Mouse (Mus musculus): Measurements from ENCODE around the gene Slc12a8. TPM values are rescaled to one million over a fixed set of nuclear protein-coding genes. Genes with fewer than 3 reads are reported as not detected.

The Slc12a8 gene
- total RNA-seq, 2 experiments from 2014 or later = 0.45 to 0.56 TPM

DNA sequence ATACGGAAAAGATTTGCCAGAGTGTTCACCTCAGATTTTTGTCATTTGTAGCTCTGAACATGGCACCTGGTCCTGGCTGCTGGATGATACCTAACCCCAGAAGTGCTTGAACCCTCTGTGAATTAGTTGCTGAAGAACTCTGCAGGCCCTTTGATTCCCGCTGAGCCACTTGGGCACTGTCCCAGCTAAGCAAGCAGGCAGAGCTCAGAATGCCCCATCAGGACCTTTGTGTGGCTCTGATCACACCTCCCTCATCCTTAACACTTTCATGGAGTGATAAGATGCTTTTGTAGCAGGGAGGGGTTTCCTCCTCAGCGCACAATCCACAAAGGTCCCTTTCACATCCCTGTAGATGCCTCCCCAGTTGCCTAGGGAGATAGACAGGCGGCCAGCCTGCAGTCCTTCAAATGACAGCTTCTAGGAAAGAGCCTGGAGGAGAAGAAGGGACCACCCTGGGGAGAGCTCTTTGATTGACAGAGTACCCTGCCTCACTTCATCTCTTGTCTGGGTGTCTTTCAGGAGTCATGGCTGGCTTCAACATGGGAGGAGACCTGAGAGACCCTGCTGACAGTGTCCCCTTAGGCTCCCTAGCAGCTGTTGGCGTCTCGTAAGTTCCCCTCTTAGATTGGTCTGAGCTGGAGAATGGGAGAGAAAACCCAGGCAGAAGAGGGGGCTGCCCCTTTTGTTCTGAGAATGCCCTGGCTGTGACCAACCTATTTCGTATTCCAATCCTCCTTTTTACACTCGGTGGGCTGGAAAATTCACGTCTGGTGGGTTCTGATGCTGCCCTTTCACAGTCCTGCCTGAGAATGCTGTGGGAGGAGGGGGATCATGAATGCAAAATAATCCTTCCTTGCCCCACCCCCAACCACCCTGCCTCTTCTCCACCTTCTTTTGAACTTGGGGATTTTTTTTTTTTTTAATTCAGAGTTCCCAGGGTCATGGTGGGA lies 88.8 kb downstream of the Slc12a8 start:
- no peak for DNase-seq
- intact Hi-C loops (cut with DNase I) = loop anchor here (2.0 to 5.0 kb wide), 2 partner anchors 25 to 66 kb away; no protein-coding TSS in a partner anchor

DNA sequence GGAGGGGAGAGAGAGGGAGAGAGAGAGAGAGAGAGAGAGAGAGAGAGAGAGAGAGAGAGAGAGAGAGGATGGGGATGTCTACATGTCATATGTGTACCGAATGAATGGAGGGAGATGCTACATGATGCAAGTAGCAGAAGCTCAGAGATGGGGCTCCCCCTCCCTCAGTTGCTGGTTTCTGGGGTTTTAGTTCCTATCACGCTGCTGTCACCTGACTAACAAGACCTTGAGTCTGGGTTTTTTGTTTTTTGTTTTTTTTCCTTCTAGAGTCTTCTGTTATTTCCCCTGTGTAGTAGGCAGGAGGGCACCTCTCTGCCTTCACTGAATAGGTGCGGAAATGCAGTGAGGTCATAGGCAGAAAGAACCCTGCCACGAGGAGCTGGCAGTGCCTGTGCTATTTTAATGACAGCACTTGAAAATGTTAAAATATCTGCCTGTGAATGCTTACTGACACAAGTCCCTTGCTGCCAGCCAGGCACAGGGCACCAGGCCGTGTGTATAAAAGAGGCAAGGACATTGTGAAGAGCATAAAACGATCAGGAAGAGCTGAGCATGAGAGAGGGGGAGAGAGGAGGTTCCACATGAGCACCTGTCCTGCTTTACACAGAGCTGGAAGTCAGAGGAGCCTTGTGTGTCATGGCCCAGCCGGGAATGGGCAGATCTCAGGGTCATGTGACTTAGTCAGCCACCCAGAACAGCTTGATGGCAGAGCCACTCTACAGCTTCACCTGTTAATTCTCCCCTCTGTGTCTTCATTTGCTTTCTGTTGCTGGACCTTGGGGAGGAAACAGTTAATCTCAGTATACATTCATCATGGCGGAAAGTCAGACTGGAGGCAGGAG lies 89.8 kb downstream of the Slc12a8 start:
- intact Hi-C loops (cut with DNase I) = loop anchor here (2.0 to 5.0 kb wide), 2 partner anchors 26 to 65 kb away; no protein-coding TSS in a partner anchor
- peak; percentile 37 to 55 for DNase-seq

DNA sequence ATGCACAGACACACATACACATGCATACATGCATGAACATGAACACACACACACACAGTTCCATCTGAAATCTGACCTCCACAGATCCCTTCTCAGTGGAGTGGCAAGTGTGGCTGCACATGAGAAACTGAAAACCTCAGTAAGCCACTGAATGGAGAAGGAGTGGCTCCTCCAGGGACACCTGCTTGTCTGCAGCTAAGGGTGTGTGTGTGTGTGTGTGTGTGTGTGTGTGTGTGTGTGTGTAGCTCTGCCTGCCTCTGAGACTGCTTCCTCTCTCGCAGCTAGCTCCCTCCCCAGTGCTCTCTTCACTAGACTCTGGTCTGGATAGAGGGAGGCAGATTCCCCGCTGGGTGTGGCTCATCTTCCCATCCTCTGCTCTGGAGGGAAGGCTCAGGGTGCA lies 92.4 kb downstream of the Slc12a8 start:
- intact Hi-C loops (cut with DNase I) = loop anchor here (5.0 kb wide), 1 partner anchor 63 kb away; no protein-coding TSS in a partner anchor
- DNase-seq = no peak

GRCm38 (mm10) chr16:33610466-33610865 lies 93.3 kb downstream of the Slc12a8 start:
- DNase-seq = no peak

DNA sequence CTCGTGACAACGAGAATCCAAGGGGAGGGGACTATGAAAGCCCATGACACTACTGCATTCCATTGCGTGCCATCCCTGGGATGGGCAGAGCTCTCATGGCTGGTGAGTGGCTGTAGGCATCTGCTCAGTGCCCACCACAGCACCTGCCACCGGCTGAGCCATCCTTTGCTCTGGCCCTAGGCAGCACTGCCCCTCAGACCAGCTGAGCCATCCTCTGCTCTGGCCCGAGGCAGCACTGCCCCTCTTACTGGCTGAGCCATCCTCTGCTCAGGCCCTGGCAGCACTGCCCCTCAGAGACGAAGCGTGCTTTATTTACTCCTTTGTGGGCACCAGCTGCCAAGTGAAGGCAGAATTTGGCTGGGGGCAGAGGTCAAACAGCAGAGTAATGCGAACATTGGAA lies 94.2 kb downstream of the Slc12a8 start:
- DNase-seq = no peak
- intact Hi-C loops (cut with DNase I) = no loop called here

More at GRCm38 (mm10) chr16:33610466-33610865, 93.3 kb downstream of the Slc12a8 start:
- intact Hi-C loops (cut with DNase I) = no loop called here

DNA sequence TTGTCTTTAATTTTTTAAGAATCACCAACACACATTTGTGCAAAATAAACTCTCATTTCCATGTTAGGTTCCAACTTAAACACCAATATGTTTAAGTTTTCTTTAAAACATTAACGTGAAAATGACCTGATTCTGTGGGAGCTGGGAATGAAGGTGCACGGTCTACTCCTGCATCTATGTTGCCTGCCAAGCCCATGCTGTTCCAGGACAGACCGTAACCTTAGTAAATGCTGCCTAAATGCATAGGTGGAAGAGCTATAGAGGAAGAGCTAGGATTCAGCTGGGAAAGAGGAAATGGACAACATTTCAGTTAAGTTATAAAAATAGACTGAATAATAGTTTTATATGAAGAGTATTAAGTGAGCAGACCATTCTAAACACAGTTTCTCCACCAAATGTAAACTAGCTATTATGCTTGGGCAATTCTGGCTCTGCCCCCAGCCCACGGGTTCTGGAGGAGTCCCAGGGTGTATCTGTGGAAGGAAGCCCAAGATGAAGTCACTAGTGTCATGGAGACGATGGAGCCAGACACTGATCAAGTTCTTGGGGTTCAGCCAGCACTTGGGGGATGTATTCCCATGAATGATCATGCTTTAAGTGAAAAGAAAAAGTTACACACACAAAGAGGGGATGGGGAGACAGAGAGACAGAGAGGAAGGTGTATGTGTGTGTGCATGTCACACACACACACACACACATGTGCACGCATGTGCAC lies 95.1 kb downstream of the Slc12a8 start:
- peak; percentile 65 to 73 for DNase-seq
- intact Hi-C loops (cut with DNase I) = no loop called here

GRCm38 (mm10) chr16:33615986-33616385 lies 98.9 kb downstream of the Slc12a8 start:
- intact Hi-C loops (cut with DNase I) = no loop called here
- no peak for DNase-seq

DNA sequence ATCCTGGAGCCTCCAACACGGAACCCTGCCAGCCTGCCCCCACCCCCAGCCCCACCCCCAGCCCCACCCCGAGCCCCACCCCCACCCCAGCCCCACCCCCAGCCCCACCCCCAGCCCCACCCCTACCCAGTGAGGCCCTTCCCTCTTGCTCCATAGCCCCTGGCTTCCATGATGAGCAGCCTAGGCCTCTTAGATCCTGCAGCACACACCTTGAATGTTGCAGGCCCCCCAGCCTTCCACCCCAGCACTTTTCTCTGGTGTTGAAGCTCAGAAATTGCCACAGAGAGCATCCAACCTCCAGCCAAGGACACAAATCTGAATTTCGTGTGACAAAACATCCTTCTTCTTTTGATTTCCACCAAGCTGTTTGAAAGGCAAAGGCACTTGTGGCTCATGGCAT lies 104.7 kb downstream of the Slc12a8 start:
- intact Hi-C loops (cut with DNase I) = no loop called here
- no peak for DNase-seq

DNA sequence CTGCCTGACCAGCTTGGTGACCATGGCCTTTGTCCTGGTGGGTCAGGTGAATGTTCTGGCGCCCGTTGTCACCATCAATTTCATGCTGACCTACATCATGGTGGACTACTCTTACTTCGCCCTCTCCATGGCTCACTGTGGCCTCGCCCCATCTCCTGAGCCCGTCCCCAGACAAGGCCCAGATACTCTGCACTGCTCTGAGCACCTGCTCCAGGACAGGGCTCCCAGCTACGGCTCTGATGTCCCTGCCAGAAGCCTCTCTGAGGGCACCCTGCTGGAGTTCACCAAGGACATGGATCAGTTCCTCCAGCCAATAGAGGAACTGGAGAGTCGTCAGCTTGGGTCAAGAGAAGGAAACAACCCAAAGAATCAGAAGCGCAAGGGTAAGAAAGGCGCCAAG lies 107.5 kb downstream of the Slc12a8 start:
- no peak for DNase-seq
- intact Hi-C loops (cut with DNase I) = no loop called here

GRCm38 (mm10) chr16:33629539-33629938 lies 112.4 kb downstream of the Slc12a8 start:
- intact Hi-C loops (cut with DNase I) = no loop called here
- no peak for DNase-seq

DNA sequence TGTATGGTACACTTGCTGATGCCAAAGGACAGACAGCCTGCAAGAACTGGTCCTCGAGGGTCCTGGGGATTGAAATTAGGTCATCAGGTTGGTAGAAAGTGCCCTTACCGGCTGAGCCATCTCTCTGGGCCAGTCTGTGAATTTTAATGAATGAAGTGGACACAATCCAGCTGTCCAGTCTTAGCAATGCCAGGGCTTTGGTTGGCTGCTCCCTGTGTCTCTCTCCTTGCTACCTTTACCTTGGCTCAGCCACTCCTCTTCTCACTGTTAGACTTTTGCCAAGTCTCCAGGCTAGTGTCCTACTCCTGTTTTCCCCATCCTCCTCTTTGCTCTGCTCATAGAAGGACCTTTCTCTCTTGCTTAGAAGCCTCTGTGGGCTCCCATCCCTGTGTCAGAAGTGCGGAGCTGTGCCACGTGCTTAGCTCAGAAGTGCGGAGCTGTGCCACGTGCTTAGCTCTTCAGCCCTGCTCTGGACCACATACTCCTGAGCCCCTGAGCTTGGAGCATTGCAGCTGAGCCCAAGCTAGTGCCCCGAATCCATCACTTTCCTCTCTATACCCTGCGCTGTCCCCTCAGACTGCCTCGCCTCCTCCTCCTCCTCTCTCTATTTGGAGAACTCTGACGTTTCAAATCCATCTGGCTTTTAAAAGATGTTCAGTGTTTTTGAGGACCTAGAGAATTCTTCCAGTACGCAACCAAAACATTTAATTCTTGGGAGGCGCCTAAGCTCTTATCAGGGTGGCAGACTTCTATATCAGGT lies 118.9 kb downstream of the Slc12a8 start:
- intact Hi-C loops (cut with DNase I) = no loop called here
- DNase-seq = no peak

DNA sequence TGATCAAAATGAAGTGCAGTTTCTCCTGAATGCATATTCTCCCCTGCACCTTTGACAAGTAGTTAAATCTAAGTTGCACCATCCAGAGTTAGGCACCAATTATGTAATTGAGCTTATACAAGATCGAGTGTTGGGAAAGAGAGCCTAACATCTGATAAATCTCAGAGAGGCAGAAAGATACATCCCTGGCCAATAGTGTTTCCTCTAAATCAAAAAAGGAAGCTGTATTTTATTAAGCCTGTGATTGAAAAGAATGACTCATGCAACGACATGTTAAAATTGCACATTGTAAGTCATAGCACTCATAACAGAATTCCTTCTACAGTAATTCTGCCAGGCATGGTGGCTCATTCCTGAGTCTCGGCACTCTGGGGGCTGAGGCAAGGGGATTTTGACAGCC lies 124.7 kb downstream of the Slc12a8 start:
- DNase-seq = no peak
- intact Hi-C loops (cut with DNase I) = no loop called here

GRCm38 (mm10) chr16:33653116-33653515 lies 136.0 kb downstream of the Slc12a8 start:
- intact Hi-C loops (cut with DNase I) = no loop called here
- DNase-seq = no peak

- intact Hi-C loops (cut with DNase I) = no loop called here
- no peak for DNase-seq
Measured at GRCm38 (mm10) chr16:33655443-33655842, 138.3 kb downstream of the Slc12a8 start.

- no peak for DNase-seq
- intact Hi-C loops (cut with DNase I) = no loop called here
Measured at GRCm38 (mm10) chr16:33657191-33657590, 140.1 kb downstream of the Slc12a8 start.

GRCm38 (mm10) chr16:33658121-33658520 lies 141.0 kb downstream of the Slc12a8 start:
- no peak for DNase-seq
- intact Hi-C loops (cut with DNase I) = no loop called here

GRCm38 (mm10) chr16:33659521-33659920 lies 142.4 kb downstream of the Slc12a8 start:
- DNase-seq = no peak
- intact Hi-C loops (cut with DNase I) = no loop called here

- intact Hi-C loops (cut with DNase I) = no loop called here
- peak; percentile 26 to 52 for DNase-seq
Measured at GRCm38 (mm10) chr16:33660125-33660524, 143.0 kb downstream of the Slc12a8 start.

GRCm38 (mm10) chr16:33662841-33663240 lies 145.7 kb downstream of the Slc12a8 start:
- no peak for DNase-seq
- intact Hi-C loops (cut with DNase I) = no loop called here

DNA sequence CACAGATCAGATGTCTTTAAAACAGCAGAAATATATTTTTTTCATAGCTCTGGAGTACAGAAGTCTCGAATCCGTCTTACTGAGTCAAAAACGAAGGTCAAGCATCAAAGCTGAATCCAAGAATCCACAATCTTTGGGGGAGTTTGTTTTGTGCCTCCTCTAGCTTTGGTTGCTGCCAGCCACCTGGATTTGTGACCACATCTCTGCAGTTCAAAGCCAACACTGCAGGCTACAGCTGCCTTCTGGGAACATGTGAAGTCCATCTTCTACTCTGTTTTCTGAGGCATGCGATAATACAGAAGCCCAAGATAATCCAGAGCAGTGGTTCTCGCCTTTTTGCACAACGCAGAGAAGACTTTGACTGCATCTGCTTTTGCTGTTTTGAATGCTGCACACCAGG lies 149.1 kb downstream of the Slc12a8 start:
- DNase-seq = no peak
- intact Hi-C loops (cut with DNase I) = no loop called here

All from heart, postnatal 14 days (tissue).